ENCODE assay signal across 14 mouse cellular contexts in genomic region chr14:117961844-117962243, GRCm38 (mm10).
"Had no signal": no experiment of that assay in that cellular context is flagged by ENCODE, and none has a peak within 500 bp of the region (broad histone marks: within the 10 kb centered on the region; RNA-seq: fewer than 3 reads in every experiment).

No protein-coding gene starts in this region.

- H3K36me3 ChIP-seq: heart, embryonic 10.5 days; heart, embryonic 12.5 days; hindbrain, embryonic 10.5 days; hindbrain, embryonic 12.5 days; intestine, embryonic 15.5 days; limb, embryonic 12.5 days had no signal

- ATAC-seq: inflammation-experienced regulatory T-cells, adult 6 months; intestine, embryonic 15.5 days; intestine, postnatal 0 days had no signal

- DNase-seq: kidney, adult 18-20 months; kidney, adult 8-10 months had no signal

- H3K9me3 ChIP-seq: heart, embryonic 10.5 days; heart, embryonic 12.5 days; hindbrain, embryonic 10.5 days; hindbrain, embryonic 12.5 days; intestine, embryonic 15.5 days; limb, embryonic 10.5 days; limb, embryonic 12.5 days had no signal

- H3K27ac ChIP-seq: gastrocnemius, adult 2 months; heart, embryonic 10.5 days; hindbrain, embryonic 10.5 days; intestine, embryonic 15.5 days; limb, embryonic 10.5 days; limb, embryonic 12.5 days had no signal

- H3K27me3 ChIP-seq: hindbrain, embryonic 12.5 days; intestine, embryonic 15.5 days; limb, embryonic 12.5 days had no signal

- H3K4me3 ChIP-seq: gastrocnemius, adult 2 months; heart, embryonic 10.5 days; heart, embryonic 12.5 days; hindbrain, embryonic 10.5 days; hindbrain, embryonic 12.5 days; intestine, embryonic 15.5 days; layer of hippocampus, adult 2 months; limb, embryonic 10.5 days; limb, embryonic 12.5 days had no signal

- H3K9ac ChIP-seq: heart, embryonic 12.5 days; hindbrain, embryonic 12.5 days; hindbrain, embryonic 14.5 days; intestine, embryonic 15.5 days; limb, embryonic 12.5 days had no signal

- H3K4me1 ChIP-seq: heart, embryonic 10.5 days; heart, embryonic 12.5 days; intestine, embryonic 15.5 days had no signal

- H3K4me2 ChIP-seq: heart, embryonic 12.5 days; hindbrain, embryonic 12.5 days; hindbrain, embryonic 14.5 days; intestine, embryonic 15.5 days; limb, embryonic 12.5 days had no signal
